Mouse (Mus musculus): ENCODE data around the gene Abcb4. TPM values are rescaled to one million over a fixed set of nuclear protein-coding genes. Genes with fewer than 3 reads are reported as not detected.
"Not testable (repeated sequence)": the region's sequence is repeated elsewhere in the genome, so short reads cannot be mapped to it uniquely, and the experiment has no call there.

Gene Abcb4
- total RNA-seq, 2 experiments from 2014 or later = 6.2 to 6.7 TPM

DNA sequence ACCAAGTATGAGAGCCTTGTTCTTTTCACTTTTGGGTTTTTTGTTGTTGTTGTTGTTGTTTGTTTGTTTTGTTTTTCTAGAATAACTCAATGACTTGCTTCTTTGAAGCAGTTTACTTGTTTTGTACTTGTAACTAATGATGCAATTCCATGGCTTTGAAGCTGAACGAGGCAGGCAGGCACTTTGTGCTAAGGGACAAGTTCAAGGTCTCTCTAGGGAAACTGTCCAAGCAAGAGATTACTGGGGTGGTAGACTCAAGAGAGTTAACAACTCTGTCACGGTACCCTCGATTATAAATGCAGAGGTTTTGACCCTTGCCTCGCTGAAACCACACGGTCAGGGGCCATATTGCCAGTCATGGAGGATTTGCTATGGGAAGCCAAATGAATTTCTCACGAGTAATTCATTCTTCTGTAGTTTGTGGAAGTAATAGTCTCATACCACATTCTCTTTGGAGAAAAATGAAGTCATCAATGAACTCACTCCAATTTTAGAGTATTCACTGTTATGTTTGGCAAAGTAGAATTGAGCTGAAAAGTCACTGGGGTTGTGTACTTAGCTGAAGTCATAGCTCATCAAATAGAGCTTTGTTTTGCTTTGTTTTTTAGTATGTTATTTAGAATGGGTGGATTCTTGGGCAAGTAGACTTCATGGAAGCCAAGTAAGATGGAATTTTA lies 8.8 kb downstream of the Abcb4 start:
- DNase-seq (ENCODE audit: low spot score in 2 of 2) = no peak

DNA sequence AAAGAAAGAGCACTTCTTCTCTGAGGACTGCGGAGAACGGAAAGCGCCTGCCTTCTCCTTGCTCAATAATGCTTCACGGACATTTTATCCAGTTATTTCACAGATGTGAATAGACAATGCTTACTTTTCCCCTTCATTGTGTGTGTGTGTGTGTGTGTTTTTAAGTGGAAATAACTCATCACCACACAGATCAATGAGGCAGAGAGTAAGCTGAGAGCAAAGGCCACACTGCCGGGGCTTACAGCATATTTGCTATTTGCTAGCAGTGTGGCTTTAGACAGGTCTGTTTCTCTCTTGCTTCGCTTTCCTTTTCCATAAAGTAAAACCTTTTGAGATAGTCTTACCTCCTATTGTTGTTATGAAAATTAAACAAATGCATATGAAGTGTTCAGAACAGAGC lies 11.0 kb downstream of the Abcb4 start:
- DNase-seq (ENCODE audit: low spot score in 2 of 2) = no peak

DNA sequence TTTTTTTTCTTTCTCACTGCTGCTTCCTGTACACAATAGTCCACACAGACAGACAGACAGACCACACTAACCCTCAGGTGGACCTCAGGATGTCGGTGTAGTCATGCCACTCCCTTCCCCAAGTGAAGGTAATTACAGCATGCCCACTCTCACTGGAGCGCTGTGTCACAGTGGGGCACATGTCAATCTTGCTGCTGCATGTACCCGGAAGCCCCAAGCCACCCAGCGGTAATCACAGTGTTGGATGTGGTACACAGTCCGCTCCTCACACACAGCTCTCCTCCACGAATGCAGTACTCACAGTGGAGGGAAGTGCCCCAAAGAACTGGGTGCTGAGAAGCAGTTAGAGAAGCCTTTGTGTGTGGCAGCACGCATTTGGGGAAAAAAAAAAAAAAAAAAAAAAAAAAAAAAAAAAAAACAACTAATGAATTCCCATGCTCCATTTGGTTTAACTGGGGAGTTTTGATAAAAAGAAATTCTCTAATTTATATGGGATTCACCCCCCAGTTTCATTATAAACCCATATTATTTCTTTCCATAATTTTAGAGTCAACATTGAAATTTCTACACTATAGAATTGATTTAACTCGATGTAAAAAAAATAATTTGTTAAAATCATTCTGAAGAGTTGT lies 18.2 kb downstream of the Abcb4 start:
- no peak for DNase-seq (ENCODE audit: low spot score in 2 of 2)

DNA sequence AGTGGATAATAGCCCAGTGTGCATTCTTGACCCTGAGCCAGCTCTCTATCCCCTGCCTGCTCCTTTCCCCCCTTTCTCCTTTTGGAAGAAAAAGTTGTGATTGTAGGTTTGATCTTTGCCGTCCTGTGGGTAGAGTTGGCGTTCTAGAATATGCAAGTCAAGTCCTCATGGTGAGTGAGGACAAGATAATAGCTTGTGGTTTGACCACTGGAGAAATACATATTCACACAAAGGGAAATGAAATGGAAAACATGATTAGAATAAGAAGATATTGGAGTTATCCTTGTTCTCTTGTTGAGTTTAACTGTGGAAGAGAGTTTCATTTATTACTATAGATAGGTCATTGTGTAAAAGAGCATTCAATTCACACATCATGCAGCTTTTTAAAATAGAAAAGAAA lies 22.9 kb downstream of the Abcb4 start:
- DNase-seq (ENCODE audit: low spot score in 2 of 2) = no peak

DNA sequence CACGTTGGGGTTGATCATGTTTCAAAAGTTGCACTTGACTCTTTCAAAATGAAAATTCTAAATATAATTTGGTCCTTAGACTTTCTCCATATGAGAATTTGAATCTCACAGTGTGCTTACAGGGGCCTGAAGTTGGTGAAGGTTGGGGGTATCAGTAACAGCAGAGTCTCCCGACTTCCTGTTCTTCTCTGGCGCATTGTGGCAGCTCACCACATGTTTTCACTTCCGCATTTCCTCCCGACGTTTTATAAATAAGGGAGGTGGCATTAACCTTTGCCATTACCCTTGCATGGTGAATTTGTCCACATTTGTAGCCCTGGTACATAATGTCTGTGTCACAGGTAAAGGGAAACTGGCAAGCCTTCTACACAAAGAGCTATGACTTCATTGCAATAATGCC lies 23.6 kb downstream of the Abcb4 start:
- DNase-seq (ENCODE audit: low spot score in 2 of 2) = no peak

DNA sequence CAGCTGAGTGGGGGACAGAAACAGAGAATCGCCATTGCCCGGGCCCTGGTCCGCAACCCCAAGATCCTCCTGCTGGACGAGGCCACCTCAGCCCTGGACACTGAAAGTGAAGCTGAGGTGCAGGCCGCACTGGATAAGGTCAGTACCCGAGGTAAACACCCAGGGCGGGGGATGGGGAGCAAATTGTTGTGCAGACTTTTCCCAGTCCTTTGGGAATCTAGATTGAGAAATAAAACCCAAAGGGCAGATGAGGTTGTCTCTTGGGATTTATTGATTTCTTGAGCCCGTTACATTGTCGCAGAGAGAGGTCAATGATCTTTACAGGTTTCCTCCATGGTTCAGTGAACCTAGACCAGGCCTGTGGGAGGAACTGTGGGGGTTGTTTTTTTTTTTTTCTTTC lies 34.9 kb downstream of the Abcb4 start:
- no peak for DNase-seq (ENCODE audit: low spot score in 2 of 2)

DNA sequence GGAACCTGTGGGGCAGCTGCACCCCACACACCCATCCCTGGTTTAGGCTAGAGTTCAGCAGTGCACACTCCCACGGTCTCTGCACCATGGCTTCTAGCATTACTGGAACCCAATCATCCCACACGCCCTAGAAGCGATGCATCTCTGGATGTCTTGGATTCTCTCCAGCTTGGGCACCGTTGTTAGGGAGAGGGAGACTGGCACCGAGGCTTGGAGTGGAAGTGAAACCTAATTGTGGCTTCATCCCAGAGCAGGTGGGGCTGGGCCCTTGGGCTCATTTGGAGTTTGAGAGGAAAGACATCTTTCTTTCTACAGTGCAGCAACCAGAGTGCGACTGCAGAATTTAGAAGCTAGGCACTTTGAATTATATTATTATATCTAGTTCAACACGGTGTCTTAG lies 44.4 kb downstream of the Abcb4 start:
- DNase-seq (ENCODE audit: low spot score in 2 of 2) = no peak

DNA sequence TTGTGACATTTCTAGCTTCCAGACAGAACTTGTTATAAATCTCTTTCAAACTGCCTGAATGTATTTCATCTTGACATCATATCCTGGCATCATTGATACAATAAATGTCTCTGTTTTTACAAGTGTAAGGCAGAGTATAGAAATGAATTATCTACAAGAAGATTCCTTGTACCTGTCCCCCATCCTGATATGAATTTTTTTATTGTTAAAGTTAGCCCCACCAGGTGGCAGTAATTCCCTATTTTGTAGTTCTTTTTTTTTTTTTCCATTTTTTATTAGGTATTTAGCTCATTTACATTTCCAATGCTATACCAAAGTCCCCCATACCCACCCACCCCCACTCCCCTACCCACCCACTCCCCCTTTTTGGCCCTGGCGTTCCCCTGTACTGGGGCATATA lies 47.7 kb downstream of the Abcb4 start:
- DNase-seq (ENCODE audit: low spot score in 2 of 2) = not testable (repeated sequence)

DNA sequence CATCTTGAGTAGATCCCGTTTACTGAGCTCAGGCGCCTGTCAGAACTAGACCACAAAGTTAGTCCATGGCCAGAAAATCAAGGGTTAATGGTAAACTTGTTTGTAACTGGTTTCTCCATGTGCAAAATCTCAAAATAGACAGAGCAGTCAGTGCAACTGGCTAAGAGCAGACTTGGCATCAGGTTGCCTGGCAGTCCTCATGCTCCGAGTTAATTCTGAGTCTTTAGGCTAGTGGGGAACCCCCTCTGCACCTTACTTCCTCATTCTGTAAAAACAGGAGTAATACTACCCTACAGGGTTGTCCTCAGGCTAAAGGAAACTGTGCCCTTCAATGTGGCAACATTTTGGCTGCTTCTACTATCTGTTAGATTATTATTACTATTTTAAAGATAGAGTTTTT lies 50.3 kb downstream of the Abcb4 start:
- DNase-seq (ENCODE audit: low spot score in 2 of 2) = no peak

DNA sequence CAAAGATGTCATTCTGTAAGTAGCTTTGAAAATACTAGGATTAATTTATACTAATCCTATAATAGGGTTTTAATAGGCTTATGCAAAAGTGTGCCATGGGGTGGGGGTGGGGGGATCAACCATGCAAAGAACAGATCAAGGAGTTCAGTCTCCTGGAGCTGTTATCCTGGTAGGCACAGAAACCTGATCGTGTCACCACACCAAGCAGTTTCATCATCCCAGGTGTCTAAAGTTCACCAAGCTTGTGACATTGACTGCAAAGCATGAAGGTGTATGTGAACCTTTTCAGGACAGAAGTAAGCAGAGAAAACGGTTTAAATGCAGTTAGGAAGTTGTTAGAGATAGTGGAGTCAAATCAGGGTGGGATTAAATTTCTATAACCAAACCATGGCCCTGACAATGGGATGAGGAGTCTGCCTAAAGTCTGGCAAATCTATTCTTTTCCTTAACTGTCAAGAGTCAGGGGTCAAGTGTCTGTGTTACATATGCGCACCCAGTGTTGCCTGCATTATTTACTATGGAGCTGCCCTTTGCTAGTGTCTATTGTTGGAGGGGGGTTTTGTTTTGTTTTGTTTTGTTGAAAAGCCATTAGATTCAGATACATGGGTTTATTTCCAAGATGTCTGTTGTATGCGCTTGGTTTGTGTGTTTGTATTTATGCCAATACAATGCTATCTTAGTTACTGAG lies 54.0 kb downstream of the Abcb4 start:
- DNase-seq (ENCODE audit: low spot score in 2 of 2) = no peak

DNA sequence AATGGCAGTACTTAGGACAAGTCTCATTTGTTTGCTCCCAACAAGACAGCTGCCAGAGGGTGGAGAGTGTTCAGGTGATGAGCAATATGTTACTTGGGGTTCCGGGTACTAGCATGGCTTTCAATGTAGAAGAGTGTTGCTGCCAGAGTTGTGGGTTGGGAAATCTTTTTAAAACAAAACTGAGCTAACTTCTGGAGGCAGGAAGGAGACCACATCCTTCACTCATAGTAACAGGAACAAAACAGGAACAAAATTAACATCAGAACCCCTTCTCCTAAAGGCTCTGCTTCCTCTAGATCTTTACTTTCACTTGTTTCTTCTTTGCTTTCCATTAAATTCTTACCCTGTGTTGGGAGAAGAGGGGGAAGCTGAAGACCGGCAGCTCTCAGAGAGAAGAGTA lies 60.1 kb downstream of the Abcb4 start:
- DNase-seq (ENCODE audit: low spot score in 2 of 2) = no peak

DNA sequence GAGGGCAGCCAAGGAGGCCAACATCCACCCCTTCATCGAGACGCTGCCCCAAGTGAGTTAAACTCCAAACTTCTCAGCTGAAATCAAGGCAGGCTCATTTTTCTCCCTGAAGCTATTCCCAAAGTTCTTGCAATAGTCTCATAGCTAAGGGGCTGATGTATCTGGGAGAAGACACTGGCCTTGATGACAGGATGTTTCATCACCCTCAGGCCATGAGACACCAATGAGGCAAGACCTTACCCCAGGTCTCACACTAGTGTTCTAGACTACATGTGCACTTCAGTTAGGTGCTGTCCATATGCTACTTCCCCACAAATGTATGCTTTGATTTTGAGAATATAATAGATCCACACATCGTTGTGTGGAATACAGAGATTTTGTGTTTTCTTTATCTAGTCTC lies 62.0 kb downstream of the Abcb4 start:
- DNase-seq (ENCODE audit: low spot score in 2 of 2) = no peak

DNA sequence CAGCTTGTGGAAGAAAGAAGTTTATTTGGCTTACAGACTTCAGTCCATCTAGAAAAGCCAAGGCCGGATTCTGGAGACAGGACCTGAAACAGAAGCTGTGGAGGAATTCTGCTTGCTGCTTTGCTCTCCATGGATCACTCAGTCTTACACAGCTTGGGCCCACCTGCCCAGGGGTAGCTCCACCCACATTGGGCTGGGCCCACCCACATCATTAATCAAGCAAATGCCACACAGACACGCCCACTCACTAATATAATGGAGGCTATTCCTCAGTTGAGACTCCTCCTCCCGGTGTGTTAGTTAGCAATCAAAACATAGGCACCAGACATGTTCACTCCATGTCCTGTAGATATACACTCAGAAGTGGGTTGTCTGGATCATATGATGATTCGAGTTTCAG lies 67.0 kb downstream of the Abcb4 start:
- no peak for DNase-seq (ENCODE audit: low spot score in 2 of 2)

DNA sequence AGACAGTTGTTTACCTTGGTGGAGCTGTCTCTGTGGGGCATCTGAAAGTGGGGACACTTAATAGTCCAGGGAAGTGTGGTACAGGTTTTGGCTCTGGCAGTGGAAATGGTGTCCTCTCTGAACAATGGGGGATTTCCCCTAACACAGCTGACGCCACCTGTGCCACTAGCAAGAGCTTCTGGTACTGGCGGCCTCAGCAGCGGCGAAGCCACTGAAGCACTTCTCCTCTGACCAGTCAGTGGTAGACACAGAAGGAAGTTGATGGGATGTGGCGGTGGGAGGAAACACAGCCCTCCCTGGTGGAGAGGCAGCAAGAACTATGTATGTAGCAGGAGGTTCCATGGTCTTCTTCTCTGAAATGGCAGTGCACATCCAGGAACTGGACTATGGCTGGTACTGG lies 71.0 kb downstream of the Abcb4 start:
- no peak for DNase-seq (ENCODE audit: low spot score in 2 of 2)

DNA sequence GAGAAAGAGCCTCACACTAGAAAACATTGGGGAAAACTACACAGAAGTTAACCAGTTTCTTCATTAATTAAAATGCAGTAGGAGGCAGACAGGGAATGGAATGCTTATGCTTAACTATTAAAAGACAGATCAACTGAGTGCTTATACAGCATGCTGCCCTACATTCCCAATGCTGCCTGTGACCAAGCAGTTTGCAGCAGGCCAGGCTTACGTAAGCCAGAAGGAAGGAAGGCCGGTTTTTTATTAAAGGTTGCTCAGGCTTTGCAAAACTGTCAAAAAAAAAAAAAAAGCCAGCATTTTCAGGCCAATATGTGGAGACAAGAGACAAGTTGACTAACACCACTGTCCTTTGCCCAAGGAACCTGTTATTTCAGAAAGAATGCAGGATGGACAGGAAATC lies 77.2 kb downstream of the Abcb4 start:
- no peak for DNase-seq (ENCODE audit: low spot score in 2 of 2)

DNA sequence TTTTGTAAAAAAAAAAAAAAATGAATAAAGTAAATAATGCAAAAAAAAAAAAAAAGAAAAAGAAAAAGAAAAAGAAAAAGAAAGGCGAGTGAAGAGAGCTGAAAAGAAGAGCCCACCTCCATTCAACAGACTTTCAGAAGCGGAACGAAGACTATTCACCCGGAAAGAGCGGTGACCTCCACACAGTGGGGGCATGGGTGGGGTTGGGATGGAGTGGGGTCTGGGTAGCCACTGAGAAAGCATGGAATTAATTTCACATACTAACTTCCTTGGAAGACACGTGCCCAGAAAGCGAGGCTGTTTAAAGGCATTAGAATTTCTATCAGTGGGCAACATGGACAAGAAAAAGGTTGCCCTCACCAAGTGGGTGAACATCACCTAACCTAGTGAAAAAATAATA lies 78.8 kb downstream of the Abcb4 start:
- no peak for DNase-seq (ENCODE audit: low spot score in 2 of 2)

DNA sequence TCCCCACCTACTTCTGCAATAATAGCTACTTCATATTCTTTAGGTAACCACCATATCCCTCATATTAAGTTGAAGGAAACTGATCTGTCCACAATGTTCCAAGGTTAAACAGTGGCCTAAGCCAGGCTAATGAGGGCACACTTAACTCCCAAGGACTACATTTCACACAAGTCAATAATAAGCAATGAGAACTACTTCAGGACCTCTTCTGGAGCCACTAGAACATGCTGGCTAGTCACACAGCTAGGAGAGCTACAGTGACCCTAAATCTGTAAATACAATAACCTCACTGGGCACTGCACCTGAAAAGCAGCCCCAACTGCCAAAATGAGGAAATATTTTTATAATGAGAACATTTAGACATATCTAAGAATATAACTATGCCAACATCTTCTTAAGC lies 81.2 kb downstream of the Abcb4 start:
- DNase-seq (ENCODE audit: low spot score in 2 of 2) = no peak

DNA sequence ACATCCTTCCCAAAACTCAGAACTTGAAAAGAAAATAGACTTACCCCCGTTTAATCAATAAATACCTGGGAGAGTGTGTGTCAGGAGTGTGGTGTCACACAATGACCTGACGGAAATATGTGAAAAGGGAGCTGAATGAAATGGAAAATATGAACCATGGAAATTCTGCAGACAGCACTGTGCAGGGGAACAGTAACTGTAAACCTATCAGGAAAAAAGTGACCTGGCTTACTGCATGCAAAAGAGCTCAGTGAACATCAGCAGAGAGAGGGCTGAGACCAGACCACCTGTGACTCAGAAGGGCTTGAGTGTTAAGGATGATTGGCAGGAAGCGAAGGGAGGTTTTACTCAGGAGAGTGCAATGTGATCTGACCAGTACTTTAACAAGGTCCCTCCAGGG lies 92.0 kb downstream of the Abcb4 start:
- DNase-seq (ENCODE audit: low spot score in 2 of 2) = no peak

DNA sequence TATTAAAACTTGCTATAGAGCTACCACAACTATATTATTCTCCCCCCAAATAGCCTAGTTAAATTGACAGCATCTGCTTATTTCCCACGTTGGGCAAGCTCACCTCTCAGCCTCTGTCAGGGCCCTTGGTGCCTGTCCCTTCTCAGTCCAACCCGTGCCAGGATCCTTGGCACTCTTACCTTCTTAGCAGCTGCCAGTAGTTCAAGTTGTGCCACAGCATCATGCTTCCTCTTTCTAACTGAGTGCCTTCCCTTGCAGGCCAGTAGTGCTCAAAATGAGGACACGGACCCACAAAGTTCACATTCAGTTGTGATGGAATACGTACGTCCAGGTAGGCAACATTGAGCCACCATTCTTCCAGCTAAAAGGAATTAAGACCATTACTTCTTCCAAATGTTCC lies 94.4 kb downstream of the Abcb4 start:
- DNase-seq (ENCODE audit: low spot score in 2 of 2) = no peak

DNA sequence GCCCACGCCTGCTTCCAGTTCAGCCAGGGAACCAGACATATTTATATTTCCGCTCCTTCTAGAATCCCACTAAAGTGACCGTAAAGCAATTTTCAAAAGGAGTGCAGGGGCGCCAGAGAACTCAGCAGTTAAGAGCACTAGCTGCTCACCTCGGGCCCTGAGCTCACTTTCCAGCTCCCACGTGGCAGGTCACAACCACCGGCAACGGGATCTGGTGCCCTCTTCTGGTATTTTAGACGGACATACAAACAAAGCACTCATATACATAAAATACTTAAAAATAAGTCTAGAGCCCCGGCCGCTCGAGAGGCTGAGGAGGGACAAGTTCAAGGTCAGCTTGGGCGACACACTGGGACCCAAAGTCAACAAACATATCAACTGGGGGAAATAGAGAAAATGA lies 97.0 kb downstream of the Abcb4 start:
- DNase-seq (ENCODE audit: low spot score in 2 of 2) = no peak

DNA sequence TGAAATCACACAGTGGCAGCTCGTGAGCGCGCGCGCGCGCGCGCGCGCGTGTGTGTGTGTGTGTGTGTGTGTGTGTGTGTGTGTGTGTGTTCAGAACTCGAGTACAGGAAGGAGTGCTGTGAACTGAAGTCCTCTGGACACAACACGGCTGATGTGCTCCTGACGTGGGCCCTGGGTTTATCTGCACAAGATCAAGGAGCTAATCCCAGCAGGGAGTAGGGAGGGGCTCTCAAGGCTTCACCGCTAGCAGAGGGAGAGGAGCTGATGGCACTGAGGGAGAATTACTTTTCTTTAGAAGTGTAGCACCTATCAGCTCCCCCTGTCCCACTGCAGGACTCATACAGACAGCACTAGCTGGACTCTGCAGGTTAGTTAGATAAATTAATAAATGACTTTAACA lies 98.1 kb downstream of the Abcb4 start:
- DNase-seq (ENCODE audit: low spot score in 2 of 2) = no peak

DNA sequence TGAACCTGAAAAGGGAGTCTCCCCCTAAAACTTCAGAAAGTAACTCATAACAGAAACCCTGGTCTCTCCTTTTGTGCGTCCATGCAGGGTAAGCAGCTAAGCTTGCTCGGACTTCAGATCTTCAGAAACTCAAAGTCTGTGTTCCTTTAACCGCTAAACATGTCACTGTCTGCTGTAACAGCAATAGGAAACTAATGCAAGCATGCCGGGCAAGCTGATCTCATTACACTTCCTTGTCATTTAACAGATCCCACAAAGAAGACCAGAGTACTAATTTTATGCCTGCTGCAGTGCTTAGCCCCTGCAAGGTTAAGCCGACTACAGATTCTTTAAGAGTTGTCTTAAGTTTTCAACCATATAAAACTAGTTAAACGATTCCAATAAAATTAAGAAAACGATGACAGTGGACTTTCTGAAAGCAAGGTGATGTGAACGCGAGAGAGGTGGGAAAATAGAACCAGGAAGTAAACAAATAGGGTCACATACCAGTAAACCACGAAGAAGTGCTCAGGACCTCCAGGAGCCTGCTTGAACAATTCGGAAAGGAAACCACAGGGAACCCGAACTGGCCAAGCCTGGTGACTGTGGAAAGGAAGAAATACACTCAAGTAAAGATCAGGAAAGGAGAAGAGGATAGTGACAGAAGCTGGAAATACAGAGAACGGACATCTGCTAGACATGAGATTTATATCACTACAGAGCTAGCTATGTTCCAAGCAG lies 102.6 kb downstream of the Abcb4 start:
- no peak for DNase-seq (ENCODE audit: low spot score in 2 of 2)

All from gastrocnemius, postnatal 4 days (tissue).